Mouse (Mus musculus) stomach, embryonic 14.5 days (tissue): ENCODE measurements around the gene Zfp12. TPM values are rescaled to one million over a fixed set of nuclear protein-coding genes. Genes with fewer than 3 reads are reported as not detected.
"Not testable (repeated sequence)": the region's sequence is repeated elsewhere in the genome, so short reads cannot be mapped to it uniquely, and the experiment has no call there.

ENCODE experiments used
- ATAC-seq: fragments of 200-750 bp; cut with Nextera tagmentation; 2 replicates; pipeline ENCODE4 v1.8.0; 2017; ENCODE audit warnings: low read depth, moderate TSS enrichment; ENCODE audit not compliant: insufficient number of reproducible peaks, insufficient read depth, low FRiP score
- H3K27ac ChIP-seq: fragments of 300-500 bp; sonication (generic); 2 replicates; pipeline ENCODE4 v1.5.1; 2014; ENCODE audit warnings: mild to moderate bottlenecking, low read length, moderate library complexity, mixed read lengths
- H3K27me3 ChIP-seq: fragments of 300-500 bp; sonication (generic); 2 replicates; pipeline ENCODE4 v1.6.1; 2014; ENCODE audit warnings: low read length, control low read depth, mixed read lengths; ENCODE audit not compliant: control insufficient read depth, insufficient read depth
- H3K36me3 ChIP-seq: fragments of 300-500 bp; sonication (generic); 2 replicates; pipeline ENCODE4 v1.6.1; 2014; ENCODE audit warnings: mild to moderate bottlenecking, control low read depth, low read length, moderate library complexity, mixed read lengths; ENCODE audit not compliant: control insufficient read depth, insufficient read depth
- H3K4me1 ChIP-seq: fragments of 300-500 bp; sonication (generic); 2 replicates; pipeline ENCODE4 v1.6.1; 2014; ENCODE audit warnings: low read length, control low read depth, mixed read lengths; ENCODE audit not compliant: control insufficient read depth, insufficient read depth
- H3K4me2 ChIP-seq: fragments of 300-500 bp; sonication (generic); replicated peaks from 2 replicates; pipeline ENCODE4 v1.6.1; 2014; ENCODE audit warnings: low read depth, low read length, control low read depth
- H3K4me3 ChIP-seq: fragments of 300-500 bp; sonication (generic); 2 replicates; pipeline ENCODE4 v1.5.1; 2014; ENCODE audit warnings: low read depth, low read length, control low read depth
- H3K9ac ChIP-seq: fragments of 300-500 bp; sonication (generic); replicated peaks from 2 replicates; pipeline ENCODE4 v1.6.1; 2014; ENCODE audit warnings: low read depth, mild to moderate bottlenecking, control low read depth, low read length, moderate library complexity, mixed read lengths
- H3K9me3 ChIP-seq: fragments of 300-500 bp; sonication (generic); 2 replicates; pipeline ENCODE4 v1.6.1; 2016; ENCODE audit warnings: low read depth, low read length, control low read depth; ENCODE audit not compliant: control insufficient read depth
- WGBS: fragments of 180-500 bp; shearing (Covaris S2); extraction: QIAGEN DNeasy Blood & Tissue Kit; methylation state at CpG from one replicate; pipeline ENCODE4 v1.1.7; 2014; 5-methylcytosine and 5-hydroxymethylcytosine counted together
- polyA plus RNA-seq: library from polyadenylated mRNA; unstranded; fragments of >200 nt; fragmentation: Nextera tagmentation; extraction: Ambion mirVana; gene quantifications from 2 replicates; pipeline ENCODE4 v1.2.1, GENCODE M21; 2014

Gene Zfp12
- polyA plus RNA-seq, result 15.9 and 19.3 TPM in 2 replicates

DNA sequence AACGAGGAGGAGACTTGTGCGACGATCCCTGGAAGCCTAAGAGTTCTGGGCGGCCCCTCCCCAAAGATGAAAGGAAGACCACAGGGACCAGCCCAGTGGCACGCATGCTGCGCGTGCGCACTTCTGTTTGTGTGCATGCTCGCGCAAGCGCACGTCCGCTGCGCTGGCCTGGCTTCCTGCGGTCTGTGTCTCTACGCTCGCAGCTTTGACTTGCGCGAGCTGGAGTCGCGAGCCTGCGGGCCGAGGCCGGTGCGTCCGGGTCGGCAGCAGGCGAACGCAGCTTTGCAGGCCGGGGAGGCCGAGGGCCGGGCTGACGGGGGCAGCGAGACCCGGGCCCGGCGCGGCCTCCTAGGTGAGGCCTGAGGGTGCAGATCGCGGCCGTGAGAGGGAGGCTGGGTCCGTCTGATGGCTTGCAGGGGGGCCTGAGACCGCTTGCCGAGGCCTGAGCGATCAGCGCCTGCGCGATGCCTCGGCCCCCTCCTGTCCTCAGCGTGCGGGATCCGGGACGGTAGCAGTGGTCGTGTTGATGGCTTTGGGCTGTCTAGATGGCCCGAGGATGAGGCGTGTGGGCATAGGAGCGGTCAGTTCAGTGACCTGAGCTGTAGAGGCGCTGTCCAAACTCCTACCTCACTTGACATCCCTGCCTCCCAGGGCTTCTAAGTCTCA, at the start of gene Zfp12:
Zfp12 (plus strand) TSS at position 136 of the 666 bp plus-strand sequence.
- H3K36me3 ChIP-seq, result peaks cover 10% of the 10 kb centered on the region
- H3K27me3 ChIP-seq, result no peaks in the 10 kb centered on the region
- ATAC-seq, result peak; percentile 96
- no peaks in the 10 kb centered on the region for H3K9me3 ChIP-seq
- H3K4me1 ChIP-seq, result peaks cover 8% of the 10 kb centered on the region; the same call in 1 of the 2 replicates
- H3K4me3 ChIP-seq, result peak within 1 kb of the TSS; percentile 56
- H3K27ac ChIP-seq, result peak within 1 kb of the TSS; percentile 95
- under 1% methylated on average over 57 of the region's 58 CpGs for WGBS
- peak within 1 kb of the TSS; percentile 83 for H3K9ac ChIP-seq
- H3K4me2 ChIP-seq, result peak within 1 kb of the TSS; percentile 71

DNA sequence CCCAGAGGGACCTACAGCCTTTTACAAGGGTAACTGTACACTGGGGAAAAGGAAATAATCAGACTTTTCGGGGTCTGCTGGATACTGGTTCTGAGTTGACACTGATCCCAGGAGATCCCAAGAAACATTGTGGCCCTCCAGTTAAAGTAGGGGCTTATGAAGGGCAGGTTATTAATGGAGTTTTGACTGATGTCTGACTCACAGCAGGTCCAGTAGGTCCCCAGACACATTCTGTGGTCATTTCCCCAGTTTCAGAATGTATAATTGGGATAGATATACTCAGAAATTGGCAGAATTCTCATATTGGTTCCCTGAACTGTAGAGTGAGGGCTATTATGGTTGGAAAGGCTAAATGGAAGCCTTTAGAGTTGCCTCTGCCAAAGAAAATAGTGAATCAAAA, 46.9 kb upstream of the Zfp12 start:
- H3K4me1 ChIP-seq, H3K9ac ChIP-seq, H3K9me3 ChIP-seq, H3K4me2 ChIP-seq, H3K4me3 ChIP-seq, H3K36me3 ChIP-seq, H3K27me3 ChIP-seq, ATAC-seq, H3K27ac ChIP-seq: not testable (repeated sequence)
- WGBS, result no CpG with 5 or more reads among the region's 1 CpGs

DNA sequence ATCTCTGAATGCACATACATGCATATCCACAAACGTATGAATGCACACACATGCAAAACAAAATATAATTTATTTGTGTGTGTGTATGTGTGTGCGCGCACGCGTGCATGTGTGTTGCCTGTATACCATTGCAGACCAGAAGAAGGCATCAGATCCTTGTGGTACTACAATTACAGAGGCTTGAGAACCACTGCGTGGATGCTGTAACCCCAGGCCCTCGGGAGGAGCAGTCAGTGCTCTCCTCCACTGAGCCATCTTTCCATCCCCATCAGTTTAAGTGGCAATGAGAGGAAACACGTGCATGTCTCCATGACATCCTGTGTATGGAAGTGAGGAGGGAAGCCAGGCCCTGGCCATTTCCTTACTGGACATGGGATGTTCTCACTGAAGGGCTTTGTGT, 42.2 kb upstream of the Zfp12 start:
- 88% methylated on average over 8 of the region's 8 CpGs for WGBS

DNA sequence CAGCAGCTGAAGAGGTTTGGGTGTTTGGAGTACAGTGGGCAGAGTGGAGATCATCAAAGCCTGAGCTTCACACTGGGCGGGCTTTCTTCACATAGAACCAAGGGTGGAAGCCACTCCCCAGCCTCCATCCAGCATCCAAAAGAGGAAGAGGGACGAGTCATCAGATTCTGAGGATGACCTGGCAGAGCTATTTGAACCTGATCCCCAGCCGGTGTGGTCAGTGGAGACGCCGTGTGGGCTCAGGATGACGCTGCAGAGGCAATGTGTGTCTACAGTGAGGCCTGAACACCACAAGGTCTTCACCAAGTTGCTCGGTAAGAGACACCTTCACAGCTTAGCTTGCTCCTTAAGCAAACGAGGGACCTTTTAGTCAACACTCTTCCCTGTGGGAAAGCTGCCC, 40.2 kb upstream of the Zfp12 start:
- not testable (repeated sequence) for H3K27me3 ChIP-seq, H3K9ac ChIP-seq, H3K4me1 ChIP-seq, ATAC-seq, H3K9me3 ChIP-seq, H3K36me3 ChIP-seq, H3K4me3 ChIP-seq, H3K4me2 ChIP-seq, H3K27ac ChIP-seq
- WGBS, result 51% methylated on average over 8 of the region's 8 CpGs

More for the DNA sequence above, 42.2 kb upstream of the Zfp12 start:
- Histone ChIP-seq H3K27me3 (no peaks in the 10 kb centered on the region), H3K4me1 (no peaks in the 10 kb centered on the region), H3K27ac (no peak overlapping the region), H3K36me3 (no peaks in the 10 kb centered on the region), H3K4me3 (no peak overlapping the region), H3K9ac (no peak overlapping the region), H3K9me3 (no peaks in the 10 kb centered on the region), H3K4me2 (no peak overlapping the region)
- ATAC-seq, result no peak

DNA sequence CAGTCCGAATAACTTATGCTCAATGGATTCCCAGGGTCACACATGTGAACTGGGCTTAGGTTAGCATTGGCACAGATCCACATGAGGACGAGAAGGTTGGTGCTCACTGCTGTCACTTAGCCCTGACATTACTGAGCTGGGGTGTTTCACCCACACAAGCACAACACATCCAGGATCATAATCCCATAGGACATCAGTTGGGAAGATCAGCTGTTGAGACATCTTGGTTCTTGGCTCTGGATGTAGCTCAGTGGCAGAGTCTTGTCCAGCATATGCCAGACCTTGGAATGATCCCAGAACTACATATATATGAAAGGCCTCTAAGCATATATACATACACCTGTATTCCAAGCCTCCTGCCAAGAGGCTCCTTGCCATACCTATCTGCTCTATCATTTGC, 39.8 kb upstream of the Zfp12 start:
- H3K4me2 ChIP-seq, result no peak overlapping the region
- H3K9me3 ChIP-seq, result no peaks in the 10 kb centered on the region
- no peaks in the 10 kb centered on the region for H3K36me3 ChIP-seq
- no peak overlapping the region for H3K27ac ChIP-seq
- WGBS, result 66% methylated on average over 2 of the region's 2 CpGs
- H3K4me1 ChIP-seq, result no peaks in the 10 kb centered on the region
- no peak for ATAC-seq
- H3K4me3 ChIP-seq, result no peak overlapping the region
- H3K27me3 ChIP-seq, result no peaks in the 10 kb centered on the region
- no peak overlapping the region for H3K9ac ChIP-seq

DNA sequence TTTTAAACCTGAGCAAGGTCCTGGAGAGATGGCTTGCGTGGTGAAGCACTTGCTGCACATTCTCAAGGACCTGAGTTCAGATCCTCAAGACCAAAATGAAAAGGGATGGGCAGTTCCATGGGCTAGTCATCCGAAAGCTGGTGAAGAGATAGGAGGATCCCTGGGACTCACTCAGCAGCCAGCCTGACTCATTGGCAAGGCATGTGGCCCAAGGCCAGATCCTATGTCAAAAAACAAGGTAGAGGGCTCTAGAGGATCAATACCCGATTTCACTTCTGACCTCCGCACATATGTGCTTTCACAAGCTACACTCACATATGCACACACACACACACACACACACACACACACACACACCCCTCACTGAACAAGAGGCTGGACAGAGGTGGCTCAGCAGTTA, 38.5 kb upstream of the Zfp12 start:
- no peak overlapping the region for H3K9ac ChIP-seq
- H3K36me3 ChIP-seq, result no peaks in the 10 kb centered on the region
- H3K4me3 ChIP-seq, result no peak overlapping the region
- no peaks in the 10 kb centered on the region for H3K27me3 ChIP-seq
- 87% methylated on average over 4 of the region's 4 CpGs for WGBS
- H3K27ac ChIP-seq, result no peak overlapping the region
- H3K4me2 ChIP-seq, result no peak overlapping the region
- no peaks in the 10 kb centered on the region for H3K9me3 ChIP-seq
- no peak for ATAC-seq
- H3K4me1 ChIP-seq, result no peaks in the 10 kb centered on the region

DNA sequence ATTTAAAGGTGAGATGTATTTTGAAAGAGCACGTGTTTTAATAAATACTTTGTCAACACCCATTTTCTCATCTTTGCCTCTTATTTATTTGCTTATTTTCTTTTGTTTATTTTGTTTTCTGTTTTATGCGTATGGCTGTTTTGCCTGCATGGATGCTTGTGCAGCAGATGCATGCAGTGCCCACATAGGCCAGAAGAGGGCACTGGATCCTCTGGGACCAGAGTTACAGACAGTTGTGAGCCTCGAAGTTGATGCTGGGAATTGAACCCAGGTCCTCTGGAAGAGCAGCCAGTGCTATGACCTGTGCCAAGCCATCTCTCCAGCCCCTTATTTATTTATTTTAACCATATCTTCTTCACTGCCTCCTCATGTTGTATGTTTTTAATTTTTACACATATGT, 29.9 kb upstream of the Zfp12 start:
- H3K36me3 ChIP-seq, result no peaks in the 10 kb centered on the region
- H3K9ac ChIP-seq, result no peak overlapping the region
- H3K4me1 ChIP-seq, result no peaks in the 10 kb centered on the region
- H3K4me3 ChIP-seq, result no peak overlapping the region
- H3K9me3 ChIP-seq, result no peaks in the 10 kb centered on the region
- 77% methylated on average over 3 of the region's 3 CpGs for WGBS
- H3K27ac ChIP-seq, result no peak overlapping the region
- no peaks in the 10 kb centered on the region for H3K27me3 ChIP-seq
- no peak overlapping the region for H3K4me2 ChIP-seq
- ATAC-seq, result no peak

DNA sequence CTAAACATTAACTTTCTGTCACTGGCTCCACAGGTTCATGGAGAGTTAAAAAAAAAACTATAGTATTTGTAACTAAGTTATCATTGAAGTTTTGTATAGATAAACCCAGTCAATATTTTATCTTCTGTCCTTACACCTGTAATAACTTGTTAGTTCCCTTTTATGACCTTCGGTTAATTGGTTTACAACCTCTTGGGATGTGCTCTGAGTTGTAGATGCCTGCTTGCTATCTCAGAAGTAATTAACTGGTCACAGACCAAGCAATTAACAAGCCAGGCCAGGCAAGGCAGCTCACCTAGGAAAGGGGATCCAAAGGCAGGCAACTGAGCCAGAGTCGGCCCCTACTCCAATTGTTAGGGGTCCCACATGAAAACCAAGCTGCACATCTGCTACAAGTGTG, 21.1 kb upstream of the Zfp12 start:
- Histone ChIP-seq H3K4me2 (no peak overlapping the region), H3K4me1 (no peaks in the 10 kb centered on the region), H3K4me3 (no peak overlapping the region), H3K36me3 (no peaks in the 10 kb centered on the region), H3K9me3 (no peaks in the 10 kb centered on the region), H3K27ac (no peak overlapping the region), H3K9ac (no peak overlapping the region), H3K27me3 (no peaks in the 10 kb centered on the region)
- ATAC-seq, result no peak
- WGBS, result 65% methylated on average over 2 of the region's 2 CpGs

DNA sequence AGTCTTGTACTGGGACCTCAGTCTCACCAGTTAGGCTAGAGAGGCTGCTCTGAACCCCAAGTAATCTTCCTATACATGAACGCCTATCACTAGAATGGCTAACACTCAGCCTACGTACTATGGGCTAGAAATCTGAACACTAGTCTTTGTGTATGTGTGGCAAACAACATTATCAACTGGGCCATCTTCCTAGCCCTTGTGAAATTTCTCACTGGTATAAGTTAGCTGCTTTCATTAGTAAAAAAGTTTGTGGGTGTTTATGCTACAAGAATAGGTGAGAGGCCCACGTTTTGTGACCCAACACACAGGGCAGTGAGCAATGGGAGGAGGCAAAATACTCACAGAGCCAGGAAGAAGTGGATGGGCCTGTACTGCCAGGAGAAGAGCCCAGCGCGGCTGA, 14.0 kb upstream of the Zfp12 start:
- Histone ChIP-seq H3K9me3 (no peaks in the 10 kb centered on the region), H3K9ac (no peak overlapping the region), H3K4me2 (no peak overlapping the region), H3K4me1 (no peaks in the 10 kb centered on the region), H3K4me3 (no peak overlapping the region), H3K27me3 (no peaks in the 10 kb centered on the region), H3K27ac (no peak overlapping the region), H3K36me3 (no peaks in the 10 kb centered on the region)
- WGBS, result 73% methylated on average over 5 of the region's 5 CpGs
- ATAC-seq, result no peak
